ENCODE assay signal across 16 mouse cellular contexts in genomic region chr1:127192396-127192795, GRCm38 (mm10).
"Had no signal": no experiment of that assay in that cellular context is flagged by ENCODE, and none has a peak within 500 bp of the region (broad histone marks: within the 10 kb centered on the region; RNA-seq: fewer than 3 reads in every experiment).

No protein-coding gene starts in this region.

- H3K4me1 ChIP-seq: liver, embryonic 15.5 days; midbrain, embryonic 10.5 days; midbrain, embryonic 12.5 days; neural tube, embryonic 12.5 days had no signal

- H3K27ac ChIP-seq: liver, embryonic 15.5 days; midbrain, embryonic 10.5 days; midbrain, embryonic 12.5 days; neural tube, embryonic 12.5 days had no signal

- H3K4me3 ChIP-seq: liver, embryonic 15.5 days; megakaryocyte, embryonic 14.5 days; midbrain, embryonic 10.5 days; midbrain, embryonic 12.5 days; neural tube, embryonic 12.5 days had no signal

- H3K9ac ChIP-seq: liver, embryonic 15.5 days; lung, embryonic 14.5 days; midbrain, embryonic 12.5 days; neural tube, embryonic 12.5 days had no signal

- H3K27me3 ChIP-seq: liver, embryonic 15.5 days; midbrain, embryonic 12.5 days; neural tube, embryonic 12.5 days had no signal

- H3K4me2 ChIP-seq: liver, embryonic 15.5 days; lung, embryonic 14.5 days; midbrain, embryonic 12.5 days; neural tube, embryonic 12.5 days had no signal

- DNase-seq: lung, adult 18-20 months; lung, embryonic 14.5 days; lung, postnatal 10 days; lung, postnatal 4 days; midbrain, embryonic 14.5 days; right cerebral cortex, postnatal 25 days; right cerebral cortex, postnatal 4 days; spleen, adult 18-20 months; thymus, adult 18-20 months; thymus, postnatal 14 days; thymus, postnatal 36 days had no signal

- H3K9me3 ChIP-seq: liver, embryonic 15.5 days; megakaryocyte, embryonic 14.5 days; midbrain, embryonic 10.5 days; midbrain, embryonic 12.5 days; neural tube, embryonic 12.5 days had no signal

- H3K36me3 ChIP-seq: liver, embryonic 15.5 days; midbrain, embryonic 10.5 days; midbrain, embryonic 12.5 days; neural tube, embryonic 12.5 days had no signal
